Mouse (Mus musculus): ENCODE measurements around the gene Noto. TPM values are rescaled to one million over a fixed set of nuclear protein-coding genes. Genes with fewer than 3 reads are reported as not detected.
"Not testable (repeated sequence)": the region's sequence is repeated elsewhere in the genome, so short reads cannot be mapped to it uniquely, and the experiment has no call there.

Noto gene
- polyA plus RNA-seq, 1 experiment = not detected

DNA sequence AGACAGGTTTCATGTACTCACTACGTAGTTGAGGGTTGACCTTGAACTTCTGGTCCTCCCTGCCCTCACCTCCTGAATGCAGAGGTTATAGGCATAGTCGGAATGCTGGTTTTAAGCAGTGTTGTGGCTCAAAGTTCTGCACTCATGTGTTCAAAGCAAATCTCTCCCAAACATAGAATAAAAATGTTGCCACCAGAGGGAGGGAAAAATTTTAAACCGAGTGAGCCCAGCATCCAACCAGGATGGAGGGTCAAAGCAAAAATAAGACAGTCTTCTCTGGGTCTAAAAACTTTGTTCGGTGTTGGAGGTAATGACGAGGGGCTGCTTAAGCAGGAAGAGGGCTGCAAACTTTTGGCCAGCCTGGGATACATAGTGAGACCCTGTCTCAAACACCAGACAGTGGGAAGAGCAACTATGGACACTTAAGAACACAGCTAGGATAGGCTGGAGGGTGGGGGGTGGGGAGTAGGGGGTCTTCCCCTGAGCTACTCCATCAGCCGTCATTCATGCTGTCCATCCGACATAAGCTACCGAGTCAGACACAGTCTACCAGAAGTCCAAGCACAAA, 7.7 kb downstream of the Noto start:
- DNase-seq (ENCODE audit: low read depth) = no peak

DNA sequence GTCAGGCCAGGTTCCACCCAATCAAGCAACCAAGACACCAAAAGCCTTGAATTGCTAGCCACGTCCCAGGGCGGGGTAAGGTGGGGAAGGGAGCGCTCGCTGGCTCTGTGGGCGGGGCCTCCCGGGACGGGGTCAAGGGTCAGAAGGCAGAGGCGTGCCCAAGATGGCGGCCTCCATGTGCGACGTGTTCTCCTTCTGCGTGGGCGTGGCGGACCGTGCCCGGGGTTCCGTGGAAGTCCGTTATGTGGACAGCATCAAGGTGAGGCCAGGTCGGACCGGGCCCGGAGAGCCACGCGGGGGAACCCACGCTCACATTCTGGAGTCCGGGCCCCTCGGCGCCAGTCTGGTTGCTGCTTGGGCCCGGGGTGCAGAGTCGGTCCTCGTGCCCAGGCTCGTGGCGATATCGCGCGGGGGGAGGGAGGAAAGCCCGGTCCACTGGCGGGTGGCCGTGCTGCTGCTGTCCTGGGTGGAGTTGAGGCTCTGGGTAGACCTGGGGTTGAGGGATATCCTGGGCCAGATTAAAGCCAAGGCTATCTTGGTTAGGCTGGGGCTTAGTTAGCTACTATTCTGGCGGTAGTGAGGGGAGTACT, 8.3 kb downstream of the Noto start, which contains the start of gene Smyd5:
TSS of gene Smyd5 (plus strand) at position 148 of the 590 bp plus-strand sequence.
- DNase-seq (ENCODE audit: low read depth) = no peak

DNA sequence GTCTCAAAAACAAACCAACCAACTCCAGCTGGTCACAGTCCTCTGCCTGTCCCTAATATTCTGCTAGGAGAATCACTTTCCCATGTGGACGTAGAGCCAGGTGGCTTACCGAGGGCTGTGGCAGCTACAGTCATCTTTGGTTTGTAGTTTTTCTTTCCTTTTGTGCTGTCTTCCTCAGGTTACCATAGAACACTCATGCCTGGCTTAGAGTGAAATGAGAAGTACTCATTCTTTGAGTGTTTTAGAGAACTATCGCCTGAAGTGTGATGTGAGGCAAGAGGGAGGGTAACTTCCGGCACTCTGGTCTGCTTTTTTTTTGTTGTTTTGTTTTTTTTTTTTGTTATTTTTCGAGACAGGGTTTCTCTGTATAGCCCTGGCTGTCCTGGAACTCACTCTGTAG, 10.2 kb downstream of the Noto start:
- DNase-seq (ENCODE audit: low read depth) = no peak

DNA sequence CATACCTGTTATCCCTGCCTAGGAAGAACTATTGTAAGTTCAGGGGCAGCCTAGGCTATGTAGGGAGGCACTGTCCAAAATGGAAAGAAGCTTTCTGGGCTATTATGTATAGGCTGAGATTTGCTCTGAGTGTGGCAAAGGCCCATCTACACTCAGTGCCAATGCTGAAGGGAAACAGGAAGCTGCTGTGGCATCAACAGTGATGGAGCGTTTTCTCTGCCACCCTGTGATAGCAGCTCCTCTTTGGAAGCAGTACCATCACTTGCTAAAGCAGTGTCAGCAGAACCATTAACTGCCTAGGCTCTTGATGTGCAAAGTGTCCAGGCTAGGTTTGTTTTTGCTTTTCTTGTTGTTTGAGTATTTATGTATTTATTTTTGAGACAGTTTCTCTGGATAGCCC, 12.5 kb downstream of the Noto start:
- no peak for DNase-seq (ENCODE audit: low read depth)

DNA sequence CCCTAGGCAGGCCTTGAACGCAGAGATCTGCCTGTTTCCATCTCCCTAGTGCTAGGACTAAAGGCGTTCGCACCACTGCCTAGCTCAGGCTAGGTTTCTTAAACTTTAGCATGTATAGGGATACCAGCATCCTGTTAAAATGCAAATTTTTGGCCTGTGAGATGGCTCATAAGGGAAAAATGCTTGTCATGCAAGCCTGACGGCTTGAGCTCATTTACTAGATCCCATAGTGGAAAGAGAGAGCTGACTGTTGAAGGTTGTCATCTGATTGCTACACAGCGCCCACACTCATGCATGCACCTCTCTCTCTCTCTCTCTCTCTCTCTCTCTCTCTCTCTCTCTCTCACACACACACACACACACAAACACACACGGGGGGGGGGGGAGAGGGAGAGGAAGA, 12.9 kb downstream of the Noto start:
- DNase-seq (ENCODE audit: low read depth) = no peak

DNA sequence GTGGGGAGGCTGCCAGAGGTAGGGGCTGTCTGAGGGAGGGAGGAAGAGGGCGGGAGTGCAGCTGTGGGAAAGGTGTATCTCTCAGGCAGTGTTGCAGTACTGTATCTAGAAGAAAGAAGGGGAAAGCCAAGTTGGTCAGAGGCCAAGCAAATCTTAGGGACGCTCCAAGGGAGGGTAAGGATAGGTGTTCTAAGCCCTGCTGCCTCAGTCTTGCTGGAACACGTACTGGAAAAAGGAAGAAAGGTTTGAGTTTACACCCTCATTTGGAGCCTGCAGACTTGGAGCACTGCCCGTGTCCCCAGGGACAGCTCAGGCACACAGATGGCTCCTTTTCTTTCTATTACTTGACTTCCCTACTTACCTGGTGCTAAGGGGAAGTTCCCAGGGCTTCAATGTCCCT, 17.5 kb downstream of the Noto start:
- peak; percentile 71 for DNase-seq (ENCODE audit: low read depth)

DNA sequence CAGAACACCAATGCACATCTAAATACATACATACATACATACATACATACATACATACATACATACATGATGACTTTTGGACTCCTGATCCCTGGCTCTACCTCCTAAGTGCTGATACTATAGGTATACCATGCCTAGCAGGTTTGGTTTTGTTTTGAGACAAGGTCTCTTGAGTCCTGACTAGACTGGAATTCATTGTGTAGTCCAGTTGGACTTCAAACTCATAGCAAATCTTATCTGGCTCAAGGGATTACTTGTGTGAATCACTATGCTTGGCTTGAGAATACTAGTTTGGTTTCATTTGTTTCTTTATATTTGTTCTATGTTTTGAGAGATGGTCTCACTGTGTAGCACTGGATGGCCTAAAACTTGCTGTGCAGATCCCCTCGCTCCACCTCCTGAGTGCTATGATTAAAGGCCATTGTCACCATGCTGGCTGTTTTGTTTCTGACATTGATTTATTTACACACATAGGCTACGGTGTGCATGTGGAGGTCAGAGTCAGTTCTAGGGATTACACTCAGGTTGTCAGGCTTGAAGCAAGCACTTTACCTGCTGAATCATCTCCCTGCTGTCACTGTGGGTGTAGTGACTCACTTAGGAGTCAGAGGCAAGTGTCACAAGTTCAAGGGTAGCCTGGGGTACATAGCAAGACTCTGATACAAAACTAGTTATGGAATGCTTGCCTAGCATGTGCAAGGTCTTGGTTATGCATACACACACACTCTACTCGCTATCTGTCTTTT, 20.0 kb downstream of the Noto start:
- no peak for DNase-seq (ENCODE audit: low read depth)

DNA sequence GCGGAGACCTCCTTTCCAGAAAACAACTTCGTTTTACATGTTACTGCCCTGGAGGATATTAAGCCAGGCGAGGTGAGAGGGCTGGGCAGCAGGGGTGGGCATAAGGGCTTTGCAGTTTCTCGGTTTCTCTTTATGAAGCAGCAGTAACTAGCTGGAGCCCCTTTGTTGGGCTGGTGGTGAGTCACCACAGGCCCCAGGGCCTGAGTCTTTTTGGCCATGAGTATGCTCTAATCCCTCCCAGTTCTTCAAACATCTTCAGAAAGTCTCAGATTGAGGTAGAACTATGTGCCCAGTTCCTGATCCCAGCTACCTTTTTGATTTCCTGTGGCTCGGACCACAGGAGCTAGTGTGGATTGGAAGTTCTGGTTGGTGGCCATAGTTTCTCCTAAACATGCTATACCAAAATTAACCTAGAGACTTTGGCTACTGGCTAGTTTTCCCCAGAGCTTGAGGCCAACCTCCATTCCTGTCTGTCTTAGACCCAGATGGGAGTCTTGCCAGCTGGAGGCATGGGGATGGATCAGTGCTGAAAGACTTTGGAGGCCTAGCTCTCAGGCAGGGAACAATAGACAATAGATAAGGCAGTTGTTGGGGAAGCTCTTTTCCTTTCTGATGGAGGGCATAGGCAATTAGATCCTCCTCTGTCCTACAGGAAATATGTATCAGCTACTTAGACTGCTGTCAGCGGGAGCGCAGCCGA, 20.7 kb downstream of the Noto start:
- DNase-seq (ENCODE audit: low read depth) = no peak

DNA sequence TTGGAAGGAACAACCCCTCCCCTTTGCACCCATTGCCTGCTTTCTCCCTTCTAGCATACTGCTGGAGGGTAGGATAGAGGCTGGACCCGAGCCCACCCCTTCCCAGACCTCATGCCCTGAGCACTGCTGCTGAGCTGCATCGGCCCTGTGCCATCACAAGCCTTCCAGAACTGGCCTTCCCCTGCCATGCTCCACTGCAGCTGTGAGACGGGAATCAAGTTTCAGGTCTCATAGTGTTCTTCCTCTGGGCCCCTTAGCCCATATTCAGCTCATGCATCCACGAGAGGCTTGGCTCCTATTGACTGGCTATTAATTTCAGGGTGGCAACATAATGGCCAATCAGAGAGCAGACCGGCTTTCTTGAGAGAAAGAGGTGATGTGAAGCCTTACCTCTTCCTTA, 21.6 kb downstream of the Noto start:
- no peak for DNase-seq (ENCODE audit: low read depth)

DNA sequence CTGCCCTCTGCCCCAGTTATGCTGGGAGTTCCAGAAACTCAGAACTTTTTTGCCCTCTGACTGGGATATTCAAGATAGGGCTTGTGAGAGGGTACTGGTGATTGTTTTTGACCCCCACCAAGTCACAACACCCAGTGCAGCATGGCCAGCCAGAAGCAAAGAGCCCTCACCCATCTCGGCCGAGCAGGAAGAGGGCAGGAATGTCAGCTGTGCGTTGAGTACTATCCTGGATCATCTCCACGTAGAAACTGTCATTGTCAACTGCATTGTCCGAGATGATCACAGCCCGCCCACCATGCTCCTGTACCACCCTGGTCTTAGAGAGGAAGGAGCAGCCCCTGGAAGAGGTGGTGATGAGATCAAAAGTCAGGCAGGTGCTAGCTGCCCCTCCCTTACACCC, 23.7 kb downstream of the Noto start:
- no peak for DNase-seq (ENCODE audit: low read depth)

DNA sequence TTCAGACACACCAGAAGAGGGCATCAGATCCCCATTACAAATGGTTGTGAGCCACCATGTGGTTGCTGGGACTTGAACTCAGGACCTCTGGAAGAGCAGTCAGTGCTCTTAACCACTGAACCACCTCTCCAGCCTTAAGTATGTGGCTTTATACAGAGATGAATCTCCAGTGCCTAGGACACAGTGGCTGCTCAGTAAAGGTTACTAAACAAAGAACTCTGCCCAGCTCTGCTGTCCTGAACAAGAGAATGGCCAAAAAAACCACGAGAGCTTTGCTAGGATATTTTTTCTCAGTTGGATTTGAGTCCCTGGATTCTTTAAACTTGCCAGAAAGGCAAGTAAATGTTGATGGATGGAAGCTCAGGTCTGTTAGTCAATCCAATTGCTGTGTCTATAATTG, 26.5 kb downstream of the Noto start:
- not testable (repeated sequence) for DNase-seq (ENCODE audit: low read depth)

DNA sequence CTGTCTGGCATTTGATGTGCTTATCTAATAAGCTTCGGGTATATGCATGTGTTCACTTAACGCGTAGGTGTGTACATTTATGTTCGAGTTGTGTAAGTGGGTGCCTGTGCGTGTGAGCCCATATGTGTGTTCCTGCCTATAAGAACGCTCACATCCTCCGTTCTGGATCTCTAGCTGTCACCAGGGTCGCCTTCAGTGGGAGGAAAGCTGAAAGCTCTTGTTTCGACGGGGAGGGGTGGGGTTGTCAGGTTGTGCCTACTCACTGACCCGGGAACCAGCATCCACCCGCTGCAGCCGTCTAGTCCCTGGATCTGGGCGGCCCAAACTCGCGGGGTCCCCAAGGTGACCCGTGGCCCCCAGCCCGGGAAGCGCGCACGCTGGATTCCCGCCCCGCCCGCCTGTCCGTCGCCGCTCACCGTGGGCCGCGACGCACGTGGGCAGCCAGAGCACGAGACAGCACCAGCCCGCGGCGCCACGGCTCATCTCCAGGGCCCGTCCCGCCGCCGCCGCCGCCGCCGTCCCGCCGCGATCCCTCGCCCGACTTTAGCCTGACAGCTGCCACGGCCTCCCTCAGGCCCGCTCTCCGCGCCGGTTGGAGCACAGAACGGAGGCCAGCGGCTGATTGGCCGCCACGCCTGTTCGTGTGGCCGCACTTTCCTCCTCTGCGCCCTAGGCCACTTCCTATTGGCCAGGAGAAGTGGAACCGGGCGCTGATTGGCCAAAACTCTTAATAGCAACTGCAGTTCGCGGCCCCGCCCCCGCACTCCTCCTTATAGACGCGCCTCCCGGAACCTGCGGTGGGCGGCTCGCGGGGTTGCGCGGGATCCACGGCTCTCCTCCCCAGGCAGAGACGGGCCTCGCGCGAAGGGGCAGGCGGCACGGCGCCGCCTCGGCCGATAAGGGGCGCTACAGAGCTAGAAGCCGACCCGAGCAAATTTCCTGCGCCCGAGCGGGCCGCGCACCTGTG, 27.3 kb downstream of the Noto start, which contains the start of gene Cct7:
TSS of gene Cct7 (plus strand) at position 818 of the 967 bp plus-strand sequence.
- DNase-seq (ENCODE audit: low read depth) = peak; percentile 93

DNA sequence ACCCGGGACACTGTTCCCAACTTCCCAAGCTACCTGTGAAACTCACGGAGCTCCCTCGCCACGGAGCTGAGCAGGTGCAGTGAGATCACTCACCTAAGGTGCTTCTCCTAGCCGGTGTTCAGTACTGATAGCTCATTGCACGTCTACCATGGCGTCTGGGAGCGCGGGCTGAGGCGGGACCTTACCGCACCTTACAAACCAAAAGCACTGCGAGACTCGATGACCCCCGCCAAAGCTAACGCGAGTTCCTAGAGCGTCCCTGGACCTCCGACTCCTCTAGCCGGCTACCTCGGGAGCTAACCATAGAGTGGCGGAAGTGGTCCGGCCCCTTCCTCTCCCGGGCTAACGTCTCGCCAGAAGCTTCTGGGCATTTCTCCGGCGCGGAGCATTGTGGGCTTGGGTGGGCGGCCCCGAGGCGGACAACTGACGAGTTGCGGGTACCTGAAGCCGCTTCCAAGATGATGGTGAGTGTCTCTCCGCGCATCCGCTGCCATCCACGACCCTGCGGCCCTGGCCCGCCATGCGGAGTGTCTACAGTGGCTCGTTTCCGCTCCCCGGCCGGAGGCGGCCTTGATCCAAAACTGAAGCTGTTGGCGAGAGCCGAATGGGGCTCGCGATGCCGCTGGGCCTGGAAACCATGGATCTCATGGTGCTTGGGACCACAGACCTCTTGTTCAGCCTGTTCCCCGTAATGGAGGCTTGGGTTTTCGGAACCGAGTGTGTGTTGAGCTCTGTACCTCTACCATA, 28.2 kb downstream of the Noto start, which contains the start of gene Pradc1:
TSS of gene Pradc1 (minus strand) at position 307 of the 747 bp plus-strand sequence.
- DNase-seq (ENCODE audit: low read depth) = peak; percentile 82

DNA sequence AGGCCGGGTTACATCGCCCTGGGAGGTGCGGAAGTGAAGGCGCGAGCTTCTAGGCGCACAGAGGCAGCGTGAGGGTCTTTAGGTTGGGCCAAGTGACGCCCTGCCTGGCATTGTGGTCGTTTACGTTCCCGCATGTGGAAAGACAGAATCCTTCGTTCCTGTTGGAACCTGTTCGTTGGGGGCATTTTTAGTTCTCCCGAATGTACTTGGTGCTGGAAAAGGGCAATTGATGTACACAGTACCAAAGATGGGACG, 28.7 kb downstream of the Noto start:
- no peak for DNase-seq (ENCODE audit: low read depth)

DNA sequence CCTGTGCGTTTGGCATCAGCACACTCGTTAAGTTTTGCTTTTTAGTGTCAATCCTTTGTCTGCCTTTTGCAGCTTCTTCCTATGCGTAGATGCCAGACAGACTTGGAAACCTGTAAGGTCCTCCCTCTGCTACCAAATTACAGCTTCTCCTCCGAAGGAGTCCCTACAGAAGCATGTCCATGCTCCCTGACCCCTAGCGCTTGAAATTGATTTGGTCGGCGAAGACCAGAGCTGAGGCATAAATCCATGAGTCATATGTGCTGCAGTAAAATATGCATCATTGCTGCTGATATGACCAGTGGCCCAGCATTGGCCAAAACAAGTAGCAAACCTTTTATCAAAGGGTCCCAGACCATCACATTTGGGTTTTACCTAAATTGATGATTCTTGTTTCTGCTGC, 29.1 kb downstream of the Noto start:
- DNase-seq (ENCODE audit: low read depth) = no peak

DNA sequence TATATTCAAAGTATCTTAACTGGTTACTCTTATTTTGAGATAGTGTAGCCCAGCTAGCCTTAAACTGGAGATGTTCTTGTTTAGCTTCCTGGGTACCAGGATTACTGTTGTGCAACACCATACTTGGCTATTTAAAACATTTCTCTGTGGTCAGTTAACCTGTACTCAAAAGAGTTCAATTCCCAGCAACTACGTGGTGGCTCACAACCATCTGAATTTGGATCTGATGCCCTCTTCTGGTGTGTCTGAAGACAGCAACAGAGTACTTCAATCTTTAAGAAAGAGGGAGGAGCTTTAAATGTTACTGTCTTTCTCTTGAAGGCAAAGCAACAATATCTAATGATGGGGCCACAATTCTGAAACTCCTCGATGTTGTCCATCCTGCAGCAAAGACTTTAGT, 35.9 kb downstream of the Noto start:
- DNase-seq (ENCODE audit: low read depth) = no peak

DNA sequence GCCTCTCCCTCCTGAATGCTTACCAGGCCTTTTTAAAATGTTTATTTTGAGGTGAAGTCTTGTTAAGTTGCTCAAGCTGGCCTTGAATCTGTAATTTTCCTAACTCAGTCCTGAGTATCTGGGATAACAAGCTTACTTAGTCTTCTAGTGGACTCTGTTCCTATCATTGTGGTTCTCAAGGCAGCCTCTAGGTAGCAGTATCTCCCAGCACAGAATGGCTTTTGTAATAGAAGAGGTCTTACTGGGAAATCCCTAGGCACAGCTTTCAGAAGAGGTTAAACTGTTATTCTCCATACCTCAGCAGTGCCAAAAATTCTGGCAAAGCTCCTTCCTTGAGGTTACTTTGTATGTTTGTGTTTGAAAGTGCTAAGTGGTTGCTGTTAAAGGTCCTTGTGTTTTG, 41.7 kb downstream of the Noto start:
- no peak for DNase-seq (ENCODE audit: low read depth)

DNA sequence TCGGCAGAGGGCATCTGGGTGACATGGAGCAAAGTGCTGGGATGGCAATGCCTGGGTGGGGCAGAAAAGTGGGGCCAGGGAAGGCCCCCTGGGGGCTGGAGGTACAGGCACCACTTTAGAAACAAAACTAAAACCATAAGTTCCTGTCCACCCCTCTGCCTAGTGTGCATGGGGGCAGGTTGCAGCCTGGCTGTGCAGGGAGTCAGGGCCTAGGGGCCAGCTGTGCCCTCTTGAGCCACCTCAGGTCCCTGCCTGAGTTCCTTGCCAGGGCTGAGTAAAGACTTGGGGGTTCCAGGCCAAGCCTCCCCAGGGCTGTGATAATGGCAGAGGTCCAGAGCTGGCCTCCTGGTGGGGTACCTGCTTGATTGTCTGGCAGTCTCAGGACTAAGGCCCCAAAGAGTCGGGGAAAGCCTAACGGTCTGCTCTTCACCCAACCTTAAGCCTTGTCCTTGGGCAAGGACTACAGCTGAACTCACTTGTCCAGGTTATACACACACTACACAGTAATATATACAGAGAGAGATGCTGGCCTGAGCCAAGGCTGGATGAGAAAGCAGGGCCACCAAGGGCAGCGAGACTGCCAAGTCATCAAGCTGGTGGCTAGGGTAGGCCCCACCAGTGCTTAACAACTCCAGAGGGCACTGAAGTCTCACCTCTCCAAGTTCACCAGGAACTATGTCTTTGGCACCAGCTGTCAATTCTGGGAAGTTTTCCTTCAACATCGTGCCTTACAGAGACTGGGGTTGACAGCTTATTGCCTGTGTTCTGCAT, 46.2 kb downstream of the Noto start:
- no peak for DNase-seq (ENCODE audit: low read depth)

DNA sequence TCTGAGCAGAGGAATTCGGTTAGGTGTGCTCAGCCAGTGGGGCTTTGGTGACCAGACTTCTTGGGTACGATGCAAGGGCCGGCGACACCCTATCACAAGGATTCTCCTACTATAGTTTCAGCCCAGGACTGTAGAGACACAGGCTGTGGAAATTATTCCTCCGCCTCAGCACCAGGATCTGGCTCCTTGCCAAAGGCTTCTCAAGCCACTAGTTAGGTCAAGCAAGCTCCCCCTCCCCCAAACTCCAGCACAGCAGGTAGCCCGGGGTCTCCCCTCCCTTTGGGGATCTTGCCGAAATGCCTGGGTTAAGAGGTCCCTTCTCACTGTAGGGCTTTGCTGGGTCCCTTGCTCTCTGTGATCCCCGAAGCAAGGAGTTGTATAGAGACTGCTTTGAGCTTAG, 48.3 kb downstream of the Noto start:
- no peak for DNase-seq (ENCODE audit: low read depth)

DNA sequence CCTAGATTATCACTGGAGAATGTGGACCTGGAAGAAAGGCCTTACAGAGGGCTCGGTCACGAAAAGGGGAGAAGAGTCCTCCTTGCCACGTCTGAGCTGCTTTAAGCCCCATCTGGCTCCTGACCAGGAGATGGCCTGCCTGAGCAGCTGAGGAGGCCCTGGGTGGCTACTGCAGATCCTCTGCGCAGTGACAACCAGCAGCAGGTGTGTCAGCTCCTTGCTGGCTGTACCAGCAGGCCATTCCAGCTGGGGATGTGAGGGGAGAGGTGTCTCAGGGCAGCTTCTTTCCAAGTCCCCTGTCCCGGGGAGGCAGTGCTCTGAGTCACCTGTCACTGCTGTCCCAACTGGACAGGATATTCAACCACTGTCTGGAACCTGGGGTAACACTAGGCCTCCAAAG, 48.9 kb downstream of the Noto start:
- DNase-seq (ENCODE audit: low read depth) = no peak
